Mouse (Mus musculus) kidney, postnatal 0 days (tissue): ENCODE measurements around the gene Akr1b10. TPM values are rescaled to one million over a fixed set of nuclear protein-coding genes. Genes with fewer than 3 reads are reported as not detected.
A peak's percentile ranks its signal among the peaks of the same experiment; 100 is the strongest.

ENCODE experiments used
- ATAC-seq: fragments of 200-750 bp; cut with Nextera tagmentation; replicated peaks from 2 replicates; pipeline ENCODE4 v1.8.0; 2017; ENCODE audit warnings: low read depth, moderate number of reproducible peaks, moderate TSS enrichment, moderate library complexity; ENCODE audit not compliant: low FRiP score
- DNase-seq: peaks from one replicate; pipeline ENCODE4 v3.0.0-alpha.2; 2016; ENCODE audit warnings: low spot score
- H3K27ac ChIP-seq: fragments of 300-500 bp; sonication (generic); 2 replicates; pipeline ENCODE4 v1.5.1; 2014; ENCODE audit warnings: mild to moderate bottlenecking
- H3K27me3 ChIP-seq: fragments of 300-500 bp; sonication (generic); 2 replicates; pipeline ENCODE4 v1.6.1; 2014; ENCODE audit warnings: low read length, mixed read lengths; ENCODE audit not compliant: insufficient read depth
- H3K36me3 ChIP-seq: fragments of 300-500 bp; sonication (generic); 2 replicates; pipeline ENCODE4 v1.6.1; 2014; ENCODE audit warnings: low read length, mixed read lengths; ENCODE audit not compliant: insufficient read depth
- H3K4me1 ChIP-seq: fragments of 300-500 bp; sonication (generic); replicated peaks from 2 replicates; pipeline ENCODE4 v1.6.1; 2014; ENCODE audit warnings: antibody characterized with exemption, low read length, mixed read lengths; ENCODE audit not compliant: insufficient read depth
- H3K4me2 ChIP-seq: fragments of 300-500 bp; sonication (generic); 2 replicates; pipeline ENCODE4 v1.6.1; 2014; ENCODE audit warnings: mild to moderate bottlenecking, low read length, moderate library complexity, mixed read lengths
- H3K4me3 ChIP-seq: fragments of 300-500 bp; sonication (generic); replicated peaks from 2 replicates; pipeline ENCODE4 v1.5.1; 2014; ENCODE audit warnings: low read depth, low read length
- H3K9ac ChIP-seq: fragments of 300-500 bp; sonication (generic); 2 replicates; pipeline ENCODE4 v1.6.1; 2014; ENCODE audit warnings: low read depth, low read length
- H3K9me3 ChIP-seq: fragments of 300-500 bp; sonication (generic); replicated peaks from 2 replicates; pipeline ENCODE4 v1.6.1; 2016; ENCODE audit warnings: low read length, inconsistent platforms, mixed read lengths
- CTCF ChIP-seq: IDR thresholded peaks from 2 replicates; pipeline ENCODE4 v1.5.1; 2016; ENCODE audit warnings: antibody characterized with exemption, low read depth, mild to moderate bottlenecking, moderate library complexity
- WGBS: fragments of 180-500 bp; shearing (Covaris S2); extraction: QIAGEN DNeasy Blood & Tissue Kit; methylation state at CpG from one replicate; pipeline ENCODE4 v1.1.7; 2014; 5-methylcytosine and 5-hydroxymethylcytosine counted together
- polyA plus RNA-seq: library from polyadenylated mRNA; unstranded; fragments of >200 nt; fragmentation: Nextera tagmentation; extraction: Ambion mirVana; gene quantifications from 2 replicates; pipeline ENCODE4 v1.2.1, GENCODE M21; 2015

The Akr1b10 gene
- polyA plus RNA-seq, 1 experiment from 2014 or later = 30.6 TPM

- ATAC-seq (peak; percentile 66; the same call in 1 of the 2 replicates), DNase-seq (peak; percentile 55)
- Histone ChIP-seq H3K27me3 (no peaks in the 10 kb centered on the region), H3K4me3 (peak within 1 kb of the TSS; percentile 20; the same call in 1 of the 2 replicates), H3K27ac (peak within 1 kb of the TSS; percentile 42; the same call in 1 of the 2 replicates), H3K36me3 (no peaks in the 10 kb centered on the region), H3K4me2 (peak within 1 kb of the TSS; percentile 55), H3K9me3 (no peaks in the 10 kb centered on the region), H3K9ac (0 out of 2 replicates have a peak within 1 kb of the TSS, but pooled peaks have one; percentile 42), H3K4me1 (no peaks in the 10 kb centered on the region)
- TF ChIP-seq CTCF = no peak
- 10% methylated on average over 16 of the region's 16 CpGs for WGBS
Measured at GRCm38 (mm10) chr6:34353658-34354353, 30.2 kb upstream of the Akr1b10 start, which contains the start of gene Akr1b8. TSS of gene Akr1b8 (plus strand) at chr6:34354119.

GRCm38 (mm10) chr6:34354354-34355348, 29.4 kb upstream of the Akr1b10 start:
- no peaks in the 10 kb centered on the region for H3K27me3 ChIP-seq
- H3K4me2 ChIP-seq = peak overlapping the region; percentile 55
- H3K9ac ChIP-seq = no peak overlapping the region
- no peak for DNase-seq
- no peaks in the 10 kb centered on the region for H3K9me3 ChIP-seq
- peak overlapping the region; percentile 25; the same call in 1 of the 2 replicates for H3K27ac ChIP-seq
- no peaks in the 10 kb centered on the region for H3K36me3 ChIP-seq
- TF ChIP-seq CTCF = no peak
- no peak overlapping the region for H3K4me3 ChIP-seq
- ATAC-seq = no peak
- 71% methylated on average over 8 of the region's 8 CpGs for WGBS
- H3K4me1 ChIP-seq = no peaks in the 10 kb centered on the region

DNA sequence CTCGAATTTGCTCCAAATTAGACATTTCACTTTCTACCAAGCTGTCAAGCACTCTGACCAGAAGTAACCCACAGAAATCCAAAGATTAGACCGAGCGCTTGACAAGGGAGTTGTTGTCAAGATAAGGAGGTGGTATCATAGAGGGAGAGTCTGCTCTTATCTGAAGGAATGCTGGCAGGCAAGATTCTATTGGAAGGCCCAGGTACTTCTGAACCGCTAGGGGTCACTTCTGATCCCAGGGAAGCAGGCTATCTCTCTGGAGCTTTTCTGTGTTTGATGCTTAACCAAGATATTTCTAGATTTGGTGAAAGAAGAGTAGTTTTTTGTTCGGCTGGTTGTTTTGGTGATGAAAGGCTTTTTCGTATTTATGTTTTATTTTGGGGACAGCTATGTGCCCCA, 28.7 kb upstream of the Akr1b10 start:
- Histone ChIP-seq H3K36me3 (no peaks in the 10 kb centered on the region), H3K4me3 (no peak overlapping the region), H3K9ac (no peak overlapping the region), H3K27ac (no peak overlapping the region), H3K4me2 (no peak overlapping the region), H3K9me3 (no peaks in the 10 kb centered on the region), H3K27me3 (no peaks in the 10 kb centered on the region), H3K4me1 (no peaks in the 10 kb centered on the region)
- WGBS = 80% methylated on average over 6 of the region's 6 CpGs
- ATAC-seq = no peak
- DNase-seq = no peak
- TF ChIP-seq CTCF = no peak; the same call in 1 of the 2 replicates

GRCm38 (mm10) chr6:34355841-34356240, 28.2 kb upstream of the Akr1b10 start:
- Histone ChIP-seq H3K36me3 (no peaks in the 10 kb centered on the region), H3K9me3 (no peaks in the 10 kb centered on the region), H3K27me3 (no peaks in the 10 kb centered on the region), H3K4me3 (no peak overlapping the region), H3K4me1 (no peaks in the 10 kb centered on the region), H3K4me2 (no peak overlapping the region), H3K27ac (no peak overlapping the region), H3K9ac (no peak overlapping the region)
- 86% methylated on average over 9 of the region's 9 CpGs for WGBS
- ATAC-seq (no peak), DNase-seq (no peak)
- TF ChIP-seq CTCF = no peak

DNA sequence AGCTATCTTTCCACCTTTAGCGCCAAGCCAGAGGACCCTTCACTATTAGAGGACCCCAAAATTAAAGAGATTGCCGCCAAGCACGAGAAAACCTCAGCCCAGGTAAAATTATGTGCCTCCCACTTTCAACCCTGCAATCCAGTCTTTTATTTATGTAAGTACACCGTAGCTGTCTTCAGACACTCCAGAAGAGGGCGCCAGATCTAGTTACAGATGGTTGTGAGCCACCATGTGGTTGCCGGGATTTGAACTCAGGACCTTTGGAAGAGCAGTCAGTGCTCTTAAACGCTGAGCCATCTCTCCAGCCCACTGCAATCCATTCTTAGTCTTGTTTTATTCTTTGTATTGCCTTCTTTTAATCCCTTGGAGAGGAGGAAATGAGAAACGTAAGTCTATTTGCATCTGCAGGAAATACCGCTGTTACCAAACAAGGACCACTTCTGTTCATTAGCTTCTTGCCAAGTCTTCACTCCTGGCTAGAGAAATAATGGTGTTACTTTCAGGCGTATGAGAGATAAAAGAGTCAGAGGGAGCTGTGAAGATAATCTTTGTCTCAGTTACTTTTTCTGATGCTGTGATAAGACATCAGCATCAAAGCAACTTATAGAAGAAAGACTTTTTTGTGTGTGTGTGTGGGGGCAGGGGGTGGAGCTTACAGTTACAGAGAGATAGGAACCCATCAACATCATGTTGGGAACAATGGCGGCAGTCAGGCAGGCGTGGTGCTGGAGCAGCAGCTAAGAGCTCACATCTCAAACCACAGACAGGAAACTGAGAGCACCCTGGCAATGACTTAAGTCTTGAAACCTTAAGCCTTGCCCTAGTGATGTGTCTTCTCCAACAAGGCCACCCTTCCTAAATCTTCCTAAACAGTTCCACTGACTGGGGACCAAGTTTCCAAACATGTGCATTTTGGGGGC, 19.5 kb upstream of the Akr1b10 start:
- no peak for DNase-seq
- ATAC-seq = no peak
- Histone ChIP-seq H3K4me3 (no peak overlapping the region), H3K36me3 (no peaks in the 10 kb centered on the region), H3K4me1 (no peaks in the 10 kb centered on the region), H3K27me3 (no peaks in the 10 kb centered on the region), H3K9ac (no peak overlapping the region), H3K27ac (no peak overlapping the region), H3K9me3 (no peaks in the 10 kb centered on the region), H3K4me2 (no peak overlapping the region)
- 0 out of 2 replicates have a peak, but pooled peaks have one; percentile 34 for TF ChIP-seq CTCF
- WGBS = 84% methylated on average over 12 of the region's 12 CpGs
